Mouse (Mus musculus) myocyte (in vitro differentiated cells): Measurements from ENCODE around the gene Gle1. TPM values are rescaled to one million over a fixed set of nuclear protein-coding genes. Genes with fewer than 3 reads are reported as not detected.

Experiments
- H3K27me3 ChIP-seq: one replicate; pipeline ENCODE4 v1.6.1; 2011; ENCODE audit not compliant: control insufficient read depth, insufficient read depth, insufficient read length
- H3K36me3 ChIP-seq: one replicate; pipeline ENCODE4 v1.6.1; 2011; ENCODE audit not compliant: control insufficient read depth, insufficient read depth
- H3K4me2 ChIP-seq: one replicate; pipeline ENCODE4 v1.6.1; 2011; ENCODE audit warnings: low read depth, control low read depth
- H3K4me3 ChIP-seq: one replicate; pipeline ENCODE4 v1.5.1; 2011; ENCODE audit warnings: mild to moderate bottlenecking, control low read depth, moderate library complexity
- H3K79me2 ChIP-seq: one replicate; pipeline ENCODE4 v1.6.1; 2011; ENCODE audit not compliant: control insufficient read depth, insufficient read depth
- H3ac ChIP-seq: one replicate; pipeline ENCODE4 v1.6.1; 2011; ENCODE audit not compliant: control insufficient read depth, insufficient read length
- CEBPB ChIP-seq: IDR thresholded peaks from 2 replicates; pipeline ENCODE4 v1.6.1; 2011; ENCODE audit warnings: mild to moderate bottlenecking, moderate library complexity; ENCODE audit not compliant: poor library complexity, insufficient read depth, severe bottlenecking
- E2F4 ChIP-seq: IDR thresholded peaks from one replicate; pipeline ENCODE4 v1.6.1; 2011; ENCODE audit warnings: mild to moderate bottlenecking, control low read depth, moderate library complexity; ENCODE audit not compliant: insufficient read depth
- MAX ChIP-seq: IDR thresholded peaks from one replicate; pipeline ENCODE4 v1.6.1; 2011; ENCODE audit warnings: low read depth, mild to moderate bottlenecking, control low read depth
- MYOD1 ChIP-seq, 3 experiments: IDR thresholded peaks; one replicate each; pipeline ENCODE4 v1.6.1; 2011; ENCODE audit warnings: control low read depth in 2 of 3, low read depth in 2 of 3, mild to moderate bottlenecking in 2 of 3, moderate library complexity in 1 of 3; ENCODE audit not compliant: insufficient read length in 2 of 3, control insufficient read depth in 1 of 3
- MYOG ChIP-seq, 3 experiments: IDR thresholded peaks; one replicate each; pipeline ENCODE4 v1.6.1; 2011; ENCODE audit warnings: control low read depth in 2 of 3, low read depth in 2 of 3, mild to moderate bottlenecking in 2 of 3; ENCODE audit not compliant: insufficient read length in 2 of 3, control insufficient read depth in 1 of 3, insufficient read depth in 1 of 3
- POLR2A ChIP-seq: IDR thresholded peaks from one replicate; pipeline ENCODE4 v1.6.1; 2011; ENCODE audit warnings: low read depth, mild to moderate bottlenecking, control low read depth, moderate library complexity; ENCODE audit not compliant: insufficient read length
- POLR2AphosphoS2 ChIP-seq: IDR thresholded peaks from one replicate; pipeline ENCODE4 v1.6.1; 2011; ENCODE audit warnings: low read depth, control low read depth; ENCODE audit not compliant: insufficient read length
- REST ChIP-seq: IDR thresholded peaks from one replicate; pipeline ENCODE4 v1.6.1; 2011; ENCODE audit warnings: mild to moderate bottlenecking, control low read depth, moderate library complexity; ENCODE audit not compliant: insufficient read depth, insufficient read length
- SRF ChIP-seq: IDR thresholded peaks from one replicate; pipeline ENCODE4 v1.6.1; 2011; ENCODE audit warnings: low read depth; ENCODE audit not compliant: control insufficient read depth, insufficient read length
- TCF12 ChIP-seq: IDR thresholded peaks from one replicate; pipeline ENCODE4 v1.6.1; 2011; ENCODE audit warnings: mild to moderate bottlenecking, control low read depth; ENCODE audit not compliant: poor library complexity, insufficient read depth, severe bottlenecking
- TCF3 ChIP-seq: IDR thresholded peaks from one replicate; pipeline ENCODE4 v1.6.1; 2011; ENCODE audit warnings: low read depth, control low read depth; ENCODE audit not compliant: insufficient read length
- USF1 ChIP-seq: IDR thresholded peaks from one replicate; pipeline ENCODE4 v1.6.1; 2011; ENCODE audit warnings: low read depth, mild to moderate bottlenecking, control low read depth, moderate library complexity
- polyA plus RNA-seq: library from polyadenylated mRNA; unstranded; fragments of >200 nt; fragmentation: generic; extraction: Trizol; gene quantifications from one replicate; pipeline ENCODE4 v1.2.1, GENCODE M21; 2012; ENCODE audit warnings: missing spikeins

The Gle1 gene
- polyA plus RNA-seq, 1 experiment: 25.1 TPM

DNA sequence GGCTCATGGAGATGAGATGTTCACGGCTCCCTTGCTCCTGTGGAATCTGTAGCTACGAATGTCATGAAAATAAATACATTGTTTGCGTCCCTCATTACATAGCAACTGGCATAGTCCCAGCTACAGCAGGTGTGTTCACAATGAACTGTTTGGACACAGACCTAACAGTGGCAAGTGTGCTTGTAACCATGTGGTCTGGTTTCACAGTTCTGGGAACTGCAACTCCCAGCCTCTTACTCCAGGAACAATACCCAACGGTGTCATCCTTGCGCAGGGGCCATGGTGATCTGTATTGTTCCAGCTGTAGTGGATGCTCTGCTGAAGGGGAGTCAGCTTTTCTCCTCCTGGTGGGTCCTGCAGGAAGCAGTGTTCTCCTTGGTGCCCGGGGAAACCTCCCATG, 4.0 kb upstream of the Gle1 start:
- no peak overlapping the region for H3ac ChIP-seq
- no peaks in the 10 kb centered on the region for H3K27me3 ChIP-seq
- no peak overlapping the region for H3K4me2 ChIP-seq
- peaks cover 24% of the 10 kb centered on the region for H3K36me3 ChIP-seq
- peak; percentile 27 for TF ChIP-seq POLR2AphosphoS2
- TF ChIP-seq POLR2A: no peak
- H3K4me3 ChIP-seq: no peak overlapping the region
- H3K79me2 ChIP-seq: peaks cover 7% of the 10 kb centered on the region

DNA sequence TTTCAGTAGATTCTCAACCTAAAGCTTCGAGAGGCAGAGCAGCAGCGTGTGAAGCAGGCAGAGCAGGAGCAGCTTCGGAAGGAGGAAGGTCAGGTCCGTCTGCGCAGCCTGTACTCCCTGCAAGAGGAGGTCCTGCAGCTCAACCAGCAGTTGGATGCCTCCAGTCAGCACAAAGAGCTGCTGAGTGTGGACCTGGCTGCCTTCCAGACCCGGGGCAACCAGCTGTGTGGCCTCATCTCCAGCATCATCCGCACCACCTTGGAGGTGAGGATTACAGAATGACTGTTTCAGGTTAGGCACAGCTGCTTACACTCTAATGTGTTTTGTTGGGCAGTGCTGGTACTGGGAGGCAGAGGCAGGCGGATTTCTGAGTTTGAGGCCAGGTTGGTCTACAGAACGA, 4.8 kb downstream of the Gle1 start:
- no peak overlapping the region for H3K4me3 ChIP-seq
- no peak for TF ChIP-seq USF1
- TF ChIP-seq E2F4: no peak
- TF ChIP-seq TCF3: no peak
- TF ChIP-seq MYOG (IDR thresholded peaks at IDR 0.05; ENCODE audit: control insufficient read depth in 1 of 3, insufficient read depth in 1 of 3, insufficient read length in 2 of 3, low read depth in 2 of 3): no peak
- TF ChIP-seq MAX: no peak
- TF ChIP-seq MYOD1 (IDR thresholded peaks at IDR 0.05; ENCODE audit: control insufficient read depth in 1 of 3, insufficient read length in 2 of 3, low read depth in 2 of 3): no peak
- no peak for TF ChIP-seq REST
- no peak for TF ChIP-seq TCF12
- no peak for TF ChIP-seq POLR2AphosphoS2
- TF ChIP-seq SRF: no peak
- no peaks in the 10 kb centered on the region for H3K36me3 ChIP-seq
- peaks cover 9% of the 10 kb centered on the region for H3K79me2 ChIP-seq
- H3ac ChIP-seq: no peak overlapping the region
- H3K27me3 ChIP-seq: no peaks in the 10 kb centered on the region
- no peak overlapping the region for H3K4me2 ChIP-seq

DNA sequence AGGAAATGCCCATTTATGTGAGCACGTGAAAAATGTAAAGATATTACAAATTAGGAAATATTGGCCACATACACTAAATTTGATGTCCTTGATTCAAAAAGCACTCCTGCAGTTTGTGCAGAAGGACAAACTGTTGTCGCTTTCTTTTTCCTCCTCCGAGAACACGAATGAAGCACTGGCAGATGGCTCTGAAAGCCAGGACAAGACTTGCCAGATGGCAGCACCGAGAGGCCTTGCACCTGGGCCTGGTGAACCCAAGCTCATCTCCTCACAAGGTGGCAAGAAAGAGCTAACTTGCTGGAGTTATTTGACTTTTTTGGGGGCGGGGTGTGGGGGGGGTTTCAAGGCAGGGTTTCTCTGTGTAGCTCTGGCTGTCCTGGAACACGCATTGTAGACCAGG, 5.6 kb downstream of the Gle1 start:
- no peaks in the 10 kb centered on the region for H3K36me3 ChIP-seq
- H3K27me3 ChIP-seq: no peaks in the 10 kb centered on the region
- no peak overlapping the region for H3ac ChIP-seq
- no peak overlapping the region for H3K4me3 ChIP-seq
- no peak overlapping the region for H3K4me2 ChIP-seq
- peaks cover 5% of the 10 kb centered on the region for H3K79me2 ChIP-seq
- TF ChIP-seq REST (no peak), MAX (no peak), POLR2A (no peak), MYOD1 (IDR thresholded peaks at IDR 0.05; ENCODE audit: control insufficient read depth in 1 of 3, insufficient read length in 2 of 3, low read depth in 2 of 3) (no peak), SRF (no peak), USF1 (no peak), TCF3 (no peak), E2F4 (no peak), MYOG (IDR thresholded peaks at IDR 0.05; ENCODE audit: control insufficient read depth in 1 of 3, insufficient read depth in 1 of 3, insufficient read length in 2 of 3, low read depth in 2 of 3) (no peak), CEBPB (no peak), POLR2AphosphoS2 (no peak), TCF12 (no peak)

DNA sequence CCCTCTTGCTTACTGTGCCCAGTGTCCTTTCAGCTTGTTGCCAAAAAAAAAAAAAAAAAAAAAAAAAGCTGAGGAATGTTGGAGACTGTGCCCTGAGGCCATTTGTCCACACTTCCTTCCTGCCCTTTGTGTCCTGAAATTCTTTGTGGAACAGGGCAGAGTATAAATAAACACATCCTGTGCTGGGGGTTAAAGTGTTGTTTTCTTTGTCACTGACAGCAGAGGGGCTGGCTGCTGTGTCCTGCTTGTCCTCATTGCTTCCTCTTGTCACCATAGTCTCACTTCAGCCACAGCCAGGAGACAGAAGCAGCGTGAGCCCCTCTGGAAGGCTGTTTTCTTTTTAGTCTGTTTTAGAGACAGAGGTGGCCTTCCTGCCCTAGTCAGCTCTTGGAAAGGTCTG, 9.5 kb downstream of the Gle1 start:
- Histone ChIP-seq H3K27me3 (no peaks in the 10 kb centered on the region), H3ac (no peak overlapping the region), H3K4me2 (no peak overlapping the region), H3K79me2 (no peaks in the 10 kb centered on the region), H3K36me3 (peaks cover 29% of the 10 kb centered on the region), H3K4me3 (no peak overlapping the region)
- TF ChIP-seq TCF12 (no peak), CEBPB (no peak), USF1 (no peak), MYOG (IDR thresholded peaks at IDR 0.05; ENCODE audit: control insufficient read depth in 1 of 3, insufficient read depth in 1 of 3, insufficient read length in 2 of 3, low read depth in 2 of 3) (no peak), E2F4 (no peak), POLR2A (no peak), MYOD1 (IDR thresholded peaks at IDR 0.05; ENCODE audit: control insufficient read depth in 1 of 3, insufficient read length in 2 of 3, low read depth in 2 of 3) (no peak), REST (no peak), SRF (no peak), MAX (no peak), TCF3 (no peak), POLR2AphosphoS2 (no peak)

DNA sequence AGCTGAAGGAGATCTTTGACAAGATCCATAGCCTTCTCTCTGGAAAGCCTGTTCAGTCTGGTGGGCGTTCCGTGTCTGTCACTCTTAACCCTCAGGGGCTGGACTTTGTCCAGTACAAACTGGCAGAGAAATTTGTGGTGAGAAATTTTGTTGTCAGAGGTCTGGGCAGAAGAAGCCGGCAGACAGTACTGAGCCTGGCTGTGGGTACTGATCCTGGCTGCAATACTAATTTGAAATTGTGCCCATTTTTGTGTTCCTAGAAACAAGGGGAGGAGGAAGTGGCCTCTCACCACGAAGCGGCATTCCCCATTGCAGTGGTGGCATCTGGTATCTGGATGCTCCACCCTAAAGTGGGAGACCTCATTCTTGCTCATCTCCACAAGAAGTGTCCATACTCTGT, 13.7 kb downstream of the Gle1 start:
- TF ChIP-seq POLR2A: no peak
- TF ChIP-seq CEBPB: no peak
- TF ChIP-seq TCF12: no peak
- no peak for TF ChIP-seq POLR2AphosphoS2
- Histone ChIP-seq H3K36me3 (peaks cover 58% of the 10 kb centered on the region), H3K4me3 (no peak overlapping the region), H3ac (no peak overlapping the region), H3K27me3 (no peaks in the 10 kb centered on the region), H3K79me2 (no peaks in the 10 kb centered on the region), H3K4me2 (no peak overlapping the region)
